Mouse (Mus musculus): Measurements from ENCODE around the gene Pusl1.

The Pusl1 gene

GRCm38 (mm10) chr4:155891551-155892001 is at the start of gene Pusl1, which contains the start of gene Acap3:
Gene Pusl1 (minus strand): TSS chr4:155891781.
Gene Acap3 (plus strand): TSS chr4:155891822.
- peak; percentile 97 for DNase-seq

- DNase-seq: no peak
Observed at GRCm38 (mm10) chr4:155932031-155932430, 40.5 kb upstream of the Pusl1 start.

- DNase-seq: no peak
Observed at GRCm38 (mm10) chr4:155908751-155909150, 17.2 kb upstream of the Pusl1 start.

GRCm38 (mm10) chr4:155908281-155908680 is 16.7 kb upstream of the Pusl1 start:
- DNase-seq: peak; percentile 1

- peak; percentile 0 for DNase-seq
Observed at GRCm38 (mm10) chr4:155907003-155907402, 15.4 kb upstream of the Pusl1 start.

GRCm38 (mm10) chr4:155906125-155906524 is 14.5 kb upstream of the Pusl1 start:
- DNase-seq: peak; percentile 0

GRCm38 (mm10) chr4:155905634-155906033 is 14.1 kb upstream of the Pusl1 start:
- DNase-seq: peak; percentile 0

GRCm38 (mm10) chr4:155904318-155905102 is 12.9 kb upstream of the Pusl1 start:
- DNase-seq: peak; percentile 44

GRCm38 (mm10) chr4:155903246-155903645 is 11.7 kb upstream of the Pusl1 start:
- peak; percentile 4 for DNase-seq

- peak; percentile 84 for DNase-seq
Observed at GRCm38 (mm10) chr4:155901205-155901604, 9.6 kb upstream of the Pusl1 start.

GRCm38 (mm10) chr4:155899355-155899754 is 7.8 kb upstream of the Pusl1 start:
- peak; percentile 1 for DNase-seq

- DNase-seq: peak; percentile 1
Observed at GRCm38 (mm10) chr4:155898318-155898717, 6.7 kb upstream of the Pusl1 start.

- DNase-seq: peak; percentile 1
Observed at GRCm38 (mm10) chr4:155896461-155896860, 4.9 kb upstream of the Pusl1 start.

GRCm38 (mm10) chr4:155895826-155896225 is 4.2 kb upstream of the Pusl1 start:
- DNase-seq: peak; percentile 8

- peak; percentile 87 for DNase-seq
Observed at GRCm38 (mm10) chr4:155895216-155895615, 3.6 kb upstream of the Pusl1 start.

GRCm38 (mm10) chr4:155894311-155894881 is 2.8 kb upstream of the Pusl1 start:
- peak; percentile 91 for DNase-seq

- peak; percentile 0 for DNase-seq
Observed at GRCm38 (mm10) chr4:155893212-155893690, 1.7 kb upstream of the Pusl1 start.

GRCm38 (mm10) chr4:155892438-155893211 is 1.0 kb upstream of the Pusl1 start:
- peak; percentile 53 for DNase-seq

- DNase-seq: peak; percentile 92
Observed at GRCm38 (mm10) chr4:155892017-155892416, 436 bp upstream of the Pusl1 start.

GRCm38 (mm10) chr4:155891011-155891471 is 540 bp downstream of the Pusl1 start:
- DNase-seq: no peak

GRCm38 (mm10) chr4:155889316-155889715 is 2.3 kb downstream of the Pusl1 start:
- DNase-seq: no peak

- no peak for DNase-seq
Observed at GRCm38 (mm10) chr4:155888181-155888580, 3.4 kb downstream of the Pusl1 start.

GRCm38 (mm10) chr4:155887674-155888073 is 3.9 kb downstream of the Pusl1 start:
- no peak for DNase-seq
